Mouse (Mus musculus): ENCODE results near the gene Cybc1.

DNA sequence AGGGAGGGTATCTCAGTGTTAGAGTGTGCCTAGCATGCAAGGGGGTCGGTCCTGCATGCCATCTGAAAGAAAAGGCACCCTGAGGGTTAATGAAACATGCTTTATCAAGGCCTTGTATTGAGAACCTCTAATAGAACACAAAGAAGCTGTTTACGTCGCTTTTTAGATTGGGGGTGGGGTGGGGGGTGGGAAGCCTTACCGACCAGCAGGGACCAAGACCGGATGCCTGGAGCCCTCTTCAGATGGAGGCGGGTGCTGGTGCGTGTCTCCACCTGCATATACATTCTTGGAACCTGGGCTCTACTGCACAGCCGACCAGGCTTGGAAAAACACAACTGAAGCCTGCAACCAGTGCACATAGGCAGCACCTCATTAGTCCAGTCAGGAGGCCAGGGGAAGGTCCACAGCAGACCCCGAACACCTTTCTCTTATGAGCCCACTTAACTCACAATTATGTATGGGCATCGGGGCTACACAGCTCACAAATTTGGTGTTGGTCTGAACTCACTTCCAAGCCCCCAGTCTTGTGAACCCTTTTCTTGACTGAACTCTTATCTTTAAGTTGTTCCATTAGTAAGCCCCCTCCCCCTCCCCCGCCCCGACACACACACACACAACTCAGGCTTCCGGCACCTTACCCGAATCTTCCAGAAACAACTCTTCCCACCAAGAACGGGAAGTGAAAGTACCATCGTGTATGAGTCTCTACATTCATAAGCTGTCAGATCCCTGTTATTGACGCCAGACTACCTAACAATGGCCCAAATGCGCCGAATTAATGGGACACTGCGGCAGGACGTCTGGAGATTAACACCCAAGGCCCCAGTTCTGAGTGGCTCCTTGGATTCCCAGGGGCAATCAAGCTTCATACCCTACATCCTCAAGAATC is 749 bp downstream of the Cybc1 start:
- no peak for TF ChIP-seq CTCF (IDR thresholded peaks at IDR 0.05; ENCODE audit: insufficient read depth, low read length)
- TF ChIP-seq POLR2A (IDR thresholded peaks at IDR 0.05; ENCODE audit: borderline replicate concordance, extremely low read depth, low read depth, low read length) = no peak

Data from lung, adult 2 months (tissue).